Mouse (Mus musculus): ENCODE data around the gene Pts. TPM values are rescaled to one million over a fixed set of nuclear protein-coding genes. Genes with fewer than 3 reads are reported as not detected.
A peak's percentile ranks its signal among the peaks of the same experiment; 100 is the strongest.

Pts gene
- total and polyA plus RNA-seq, 3 experiments, result 35.4 to 89.4 (median 37.9) TPM

GRCm38 (mm10) chr9:50498815-50499214 lies 29.7 kb downstream of the Pts start:
- peak overlapping the region; percentile 8; the same call in 1 of the 2 replicates for H3K4me2 ChIP-seq (ENCODE audit: insufficient read depth, low read depth, poor library complexity, severe bottlenecking)
- no peak for DNase-seq (ENCODE audit: extremely low read depth)
- H3K27ac ChIP-seq (ENCODE audit: insufficient read depth, low read depth), result no peak overlapping the region
- H3K9me3 ChIP-seq (replicated peaks; ENCODE audit: low read length), result no peaks in the 10 kb centered on the region
- dilution Hi-C loops (cut with MboI; ENCODE audit: extremely low pct_ligation_motif_present, extremely low pct_unique_long_range_greater_than_20kb, low sequenced_read_pairs), result no loop called here
- H3K4me1 ChIP-seq (ENCODE audit: control insufficient read depth in 1 of 2, insufficient read depth in 2 of 2), result peaks cover 7 to 18% of the 10 kb centered on the region in 2 experiments; a peak in 3 of 4 replicates
- no peaks in the 10 kb centered on the region for H3K79me2 ChIP-seq (replicated peaks; ENCODE audit: control insufficient read depth, extremely low read depth, insufficient read depth, poor library complexity, severe bottlenecking)
- no peaks in the 10 kb centered on the region for H3K36me3 ChIP-seq (replicated peaks in 1 of 2; ENCODE audit: control insufficient read depth in 1 of 2, insufficient read depth in 1 of 2, low read length in 1 of 2)
- H3K27me3 ChIP-seq (replicated peaks), result no peaks in the 10 kb centered on the region
- TF ChIP-seq JUND (conservative IDR thresholded peaks at IDR 0.05; ENCODE audit: low read depth, low read length) (no peak), PAX5 (IDR thresholded peaks at IDR 0.05; ENCODE audit: low read length) (no peak), ZKSCAN1 (IDR thresholded peaks at IDR 0.05; ENCODE audit: borderline replicate concordance, low read depth, low read length) (no peak)
- H3K9ac ChIP-seq (ENCODE audit: insufficient read depth, low read depth), result no peak overlapping the region
- in situ Hi-C loops (cut with MboI; ENCODE audit: low pct_ligation_motif_present, low pct_unique_long_range_greater_than_20kb, low sequenced_read_pairs), result no loop called here
- H3K4me3 ChIP-seq (replicated peaks in 1 of 3; ENCODE audit: low read depth in 2 of 3, low read length in 2 of 3, poor library complexity in 1 of 3), result no peak overlapping the region

- peaks cover 7 to 18% of the 10 kb centered on the region in 2 experiments; a peak in 3 of 4 replicates for H3K4me1 ChIP-seq (ENCODE audit: control insufficient read depth in 1 of 2, insufficient read depth in 2 of 2)
- in situ Hi-C loops (cut with MboI; ENCODE audit: low pct_ligation_motif_present, low pct_unique_long_range_greater_than_20kb, low sequenced_read_pairs) (no loop called here), dilution Hi-C loops (cut with MboI; ENCODE audit: extremely low pct_ligation_motif_present, extremely low pct_unique_long_range_greater_than_20kb, low sequenced_read_pairs) (no loop called here)
- H3K27ac ChIP-seq (ENCODE audit: insufficient read depth, low read depth), result no peak overlapping the region
- H3K4me3 ChIP-seq (replicated peaks in 1 of 3; ENCODE audit: low read depth in 2 of 3, low read length in 2 of 3, poor library complexity in 1 of 3), result no peak overlapping the region
- no peak for DNase-seq (ENCODE audit: extremely low read depth)
- H3K36me3 ChIP-seq (replicated peaks in 1 of 2; ENCODE audit: control insufficient read depth in 1 of 2, insufficient read depth in 1 of 2, low read length in 1 of 2), result no peaks in the 10 kb centered on the region
- H3K9me3 ChIP-seq (replicated peaks; ENCODE audit: low read length), result no peaks in the 10 kb centered on the region
- no peaks in the 10 kb centered on the region for H3K27me3 ChIP-seq (replicated peaks)
- H3K79me2 ChIP-seq (replicated peaks; ENCODE audit: control insufficient read depth, extremely low read depth, insufficient read depth, poor library complexity, severe bottlenecking), result no peaks in the 10 kb centered on the region
- no peak overlapping the region for H3K9ac ChIP-seq (ENCODE audit: insufficient read depth, low read depth)
- no peak overlapping the region for H3K4me2 ChIP-seq (ENCODE audit: insufficient read depth, low read depth, poor library complexity, severe bottlenecking)
- TF ChIP-seq RCOR1 (conservative IDR thresholded peaks at IDR 0.05; ENCODE audit: low read depth, low read length), result no peak
- TF ChIP-seq SIN3A (IDR thresholded peaks at IDR 0.05; ENCODE audit: low read length), result no peak
- TF ChIP-seq POLR2A (IDR thresholded peaks at IDR 0.05; ENCODE audit: low read depth, low read length), result no peak
- TF ChIP-seq BHLHE40 (IDR thresholded peaks at IDR 0.05; ENCODE audit: low read depth, low read length), result no peak
- no peak for TF ChIP-seq EP300 (IDR thresholded peaks at IDR 0.05; ENCODE audit: low read length)
- no peak for TF ChIP-seq MXI1 (IDR thresholded peaks at IDR 0.05; ENCODE audit: low read depth, low read length)
- no peak for TF ChIP-seq ZMIZ1 (IDR thresholded peaks at IDR 0.05; ENCODE audit: low read depth, low read length)
- TF ChIP-seq CTCF (conservative IDR thresholded peaks at IDR 0.05 in 1 of 2, IDR thresholded peaks at IDR 0.05 in 1 of 2; ENCODE audit: low read depth in 2 of 2, low read length in 2 of 2), result no peak
- TF ChIP-seq SMC3 (IDR thresholded peaks at IDR 0.05; ENCODE audit: low read depth, low read length), result no peak
- no peak for TF ChIP-seq MEF2A (IDR thresholded peaks at IDR 0.05; ENCODE audit: borderline replicate concordance, low read depth, low read length)
Measured at GRCm38 (mm10) chr9:50497536-50497935, 31.0 kb downstream of the Pts start.

GRCm38 (mm10) chr9:50497076-50497475 lies 31.4 kb downstream of the Pts start:
- Histone ChIP-seq H3K27ac (ENCODE audit: insufficient read depth, low read depth) (no peak overlapping the region), H3K79me2 (replicated peaks; ENCODE audit: control insufficient read depth, extremely low read depth, insufficient read depth, poor library complexity, severe bottlenecking) (no peaks in the 10 kb centered on the region), H3K4me1 (ENCODE audit: control insufficient read depth in 1 of 2, insufficient read depth in 2 of 2) (peaks cover 9 to 18% of the 10 kb centered on the region in 2 experiments), H3K4me2 (ENCODE audit: insufficient read depth, low read depth, poor library complexity, severe bottlenecking) (no peak overlapping the region), H3K9me3 (replicated peaks; ENCODE audit: low read length) (no peaks in the 10 kb centered on the region), H3K27me3 (replicated peaks) (no peaks in the 10 kb centered on the region), H3K4me3 (replicated peaks in 1 of 3; ENCODE audit: low read depth in 2 of 3, low read length in 2 of 3, poor library complexity in 1 of 3) (no peak overlapping the region), H3K9ac (ENCODE audit: insufficient read depth, low read depth) (no peak overlapping the region), H3K36me3 (replicated peaks in 1 of 2; ENCODE audit: control insufficient read depth in 1 of 2, insufficient read depth in 1 of 2, low read length in 1 of 2) (no peaks in the 10 kb centered on the region)
- TF ChIP-seq MXI1 (IDR thresholded peaks at IDR 0.05; ENCODE audit: low read depth, low read length), result no peak
- no peak for TF ChIP-seq ZC3H11A (IDR thresholded peaks at IDR 0.05; ENCODE audit: low read depth, low read length)
- TF ChIP-seq CHD1 (IDR thresholded peaks at IDR 0.05; ENCODE audit: low read depth, low read length), result no peak
- TF ChIP-seq JUND (conservative IDR thresholded peaks at IDR 0.05; ENCODE audit: low read depth, low read length), result no peak
- TF ChIP-seq ZKSCAN1 (IDR thresholded peaks at IDR 0.05; ENCODE audit: borderline replicate concordance, low read depth, low read length), result no peak
- no peak for TF ChIP-seq GABPA (IDR thresholded peaks at IDR 0.05; ENCODE audit: insufficient replicate concordance, low read depth, low read length)
- no peak for TF ChIP-seq E2F4 (IDR thresholded peaks at IDR 0.05; ENCODE audit: insufficient replicate concordance, low read depth, low read length)
- no peak for TF ChIP-seq ELF1 (IDR thresholded peaks at IDR 0.05; ENCODE audit: low read depth, low read length)
- no peak for TF ChIP-seq MAX (IDR thresholded peaks at IDR 0.05; ENCODE audit: low read length)
- TF ChIP-seq PAX5 (IDR thresholded peaks at IDR 0.05; ENCODE audit: low read length), result no peak
- TF ChIP-seq CHD2 (IDR thresholded peaks at IDR 0.05; ENCODE audit: low read length), result no peak
- no peak for TF ChIP-seq ETS1 (conservative IDR thresholded peaks at IDR 0.05; ENCODE audit: low read depth, low read length)
- TF ChIP-seq ZNF384 (IDR thresholded peaks at IDR 0.05; ENCODE audit: low read depth, low read length), result no peak
- no peak for TF ChIP-seq IRF4 (IDR thresholded peaks at IDR 0.05; ENCODE audit: low read depth, low read length)
- no peak for TF ChIP-seq EP300 (IDR thresholded peaks at IDR 0.05; ENCODE audit: low read length)
- TF ChIP-seq RCOR1 (conservative IDR thresholded peaks at IDR 0.05; ENCODE audit: low read depth, low read length), result no peak
- TF ChIP-seq HCFC1 (IDR thresholded peaks at IDR 0.05; ENCODE audit: low read depth, low read length), result no peak
- no peak for TF ChIP-seq MAZ (IDR thresholded peaks at IDR 0.05; ENCODE audit: low read depth, low read length)
- in situ Hi-C loops (cut with MboI; ENCODE audit: low pct_ligation_motif_present, low pct_unique_long_range_greater_than_20kb, low sequenced_read_pairs) (no loop called here), dilution Hi-C loops (cut with MboI; ENCODE audit: extremely low pct_ligation_motif_present, extremely low pct_unique_long_range_greater_than_20kb, low sequenced_read_pairs) (no loop called here)
- DNase-seq (ENCODE audit: extremely low read depth), result no peak

Measured in CH12.LX (cell line).